Mouse (Mus musculus) spleen, adult 2 months (tissue): ENCODE measurements around the gene Chaf1a.

ENCODE experiments used
- CTCF ChIP-seq: fragments of 200-500 bp; IDR thresholded peaks from 2 replicates; pipeline ENCODE4 v1.5.1; 2011; ENCODE audit warnings: mild to moderate bottlenecking, inconsistent platforms; ENCODE audit not compliant: insufficient read depth, insufficient read length, insufficient replicate concordance; ENCODE audit errors: extremely low read depth
- POLR2A ChIP-seq: fragments of 200-500 bp; IDR thresholded peaks from 2 replicates; pipeline ENCODE4 v1.6.1; 2011; ENCODE audit warnings: low read depth, low read length, inconsistent platforms

GRCm38 (mm10) chr17:56034726-56035100 lies 5.5 kb upstream of the Chaf1a start:
- TF ChIP-seq CTCF = no peak
- TF ChIP-seq POLR2A = no peak
